In the genomic region with DNA sequence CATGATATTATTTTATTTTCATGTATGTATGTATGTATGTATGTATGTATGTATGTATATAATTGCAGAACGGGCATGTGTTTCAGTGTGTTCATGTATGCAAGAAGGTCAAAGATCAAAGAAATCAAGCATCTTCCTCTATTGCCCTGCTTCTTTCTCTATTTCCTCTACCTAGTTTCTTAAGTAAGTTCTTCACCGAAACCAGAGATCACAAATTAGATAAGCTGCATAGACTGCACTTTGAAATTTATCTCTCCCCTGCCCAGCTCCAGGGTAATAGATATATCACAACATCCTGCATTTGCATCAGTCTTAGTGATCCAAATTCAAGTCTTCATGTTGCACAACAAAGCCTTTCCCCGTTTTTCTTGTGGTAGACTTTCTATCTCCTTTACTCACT, we compare ENCODE assay signal across 27 mouse cellular contexts. TPM values are rescaled to one million over a fixed set of nuclear protein-coding genes. Genes with fewer than 3 reads are reported as not detected.
DNase-seq lines count a peak whose midpoint lies in the region; ATAC-seq and TF ChIP-seq lines count a peak whose summit lies in the region.
"Had no signal": no experiment of that assay in that cellular context is flagged by ENCODE, and none has a peak within 500 bp of the region (broad histone marks: within the 10 kb centered on the region; RNA-seq: fewer than 3 reads in every experiment).

No protein-coding gene starts in this region.

- H3K27ac ChIP-seq in thymus, adult 2 months (ENCODE audit: control insufficient read depth, insufficient read depth, low read length), result no peak overlapping the region
- H3K27ac ChIP-seq: embryonic facial prominence, embryonic 12.5 days; embryonic facial prominence, embryonic 15.5 days; heart, adult 2 months; heart, embryonic 10.5 days; heart, embryonic 13.5 days; hindbrain, embryonic 14.5 days had no signal

- no peak overlapping the region for H3K4me3 ChIP-seq in thymus, adult 2 months (ENCODE audit: control insufficient read depth, insufficient read depth, low read length)
- H3K4me3 ChIP-seq: embryonic facial prominence, embryonic 12.5 days; embryonic facial prominence, embryonic 15.5 days; heart, adult 2 months; heart, embryonic 10.5 days; heart, embryonic 13.5 days had no signal

- no peaks in the 10 kb centered on the region for H3K36me3 ChIP-seq in thymus, adult 2 months (ENCODE audit: control insufficient read depth, insufficient read depth, low read length)
- H3K36me3 ChIP-seq: embryonic facial prominence, embryonic 12.5 days; embryonic facial prominence, embryonic 15.5 days; G1E; heart, embryonic 10.5 days; heart, embryonic 13.5 days had no signal

- no peak for TF ChIP-seq POLR2A in thymus, adult 2 months (IDR thresholded peaks at IDR 0.05; ENCODE audit: control insufficient read depth, extremely low read depth, insufficient read depth, low read length, poor library complexity)

- peak; percentile 22 for DNase-seq in 416B (ENCODE audit: low read depth)
- peak; percentile 2 for DNase-seq in induced T-regulatory cell, adult 2 months (ENCODE audit: low read depth)
- DNase-seq in thymus, adult 2 months, result no peak
- no peak for DNase-seq in ovary, postnatal 14 days (ENCODE audit: low spot score)
- no peak for DNase-seq in gastrocnemius, postnatal 4 days (ENCODE audit: low spot score in 2 of 2)
- DNase-seq: adrenal gland, adult 8-10 months; adrenal gland, postnatal 25 days; B cell, adult 2 months; cerebellum, adult 11-12 months; cerebellum, adult 9-10 months; cerebellum, postnatal 25 days; forebrain, postnatal 0 days; gastrocnemius, postnatal 25 days; heart, adult 2 months; heart, postnatal 14 days; heart, postnatal 4 days; kidney, adult 2 months had no signal

- peak; percentile 51 for ATAC-seq in CD4-positive, CD25-positive, alpha-beta regulatory T cell, adult 4 months
- ATAC-seq: forebrain, embryonic 14.5 days; forebrain, postnatal 0 days; intestine, embryonic 16.5 days had no signal

- H3K27me3 ChIP-seq in thymus, adult 2 months (ENCODE audit: control insufficient read depth, insufficient read depth, low read length), result no peaks in the 10 kb centered on the region
- H3K27me3 ChIP-seq: CH12.LX; embryonic facial prominence, embryonic 12.5 days; embryonic facial prominence, embryonic 15.5 days; heart, embryonic 13.5 days had no signal

- H3K4me1 ChIP-seq in thymus, adult 2 months (replicated peaks; ENCODE audit: control insufficient read depth, insufficient read depth, low read length), result no peaks in the 10 kb centered on the region
- H3K4me1 ChIP-seq: embryonic facial prominence, embryonic 12.5 days; embryonic facial prominence, embryonic 15.5 days; heart, embryonic 10.5 days; heart, embryonic 13.5 days had no signal

- TF ChIP-seq CTCF in thymus, adult 2 months (IDR thresholded peaks at IDR 0.05; ENCODE audit: borderline replicate concordance, control insufficient read depth, extremely low read depth, insufficient read depth, low read length, poor library complexity), result no peak

- 52% methylated on average over 3 of the region's 3 CpGs for WGBS in thymus, adult 2 months

RNA-seq across cellular contexts. Expression of a gene that starts 20.5 kb away (rescaled TPM):
- not detected for polyA plus RNA-seq in CD4-positive, CD25-positive, alpha-beta regulatory T cell, adult 4 months (2017; shearing (Covaris generic))
- polyA plus RNA-seq in thymus, adult 2 months (2012; rRNA removed), result 1.6 and 2.1 TPM in 2 replicates
- total RNA-seq in gastrocnemius, postnatal 4 days (2021), result 10 to 100 TPM in 1 of 2 experiments, 1 to 10 TPM in 1; 9.6 to 10.3 TPM
- total RNA-seq: CH12.LX had no signal

Comparison
In these comparisons a context has a peak if more than half of its experiments do, and no peak if none do; other contexts are left out.
1. DNase-seq: peak in 416B (single experiment) and induced T-regulatory cell, adult 2 months (single experiment); none in thymus, adult 2 months (single experiment), ovary, postnatal 14 days (single experiment) and gastrocnemius, postnatal 4 days (0 of 2).